Mouse (Mus musculus) kidney, adult 8-10 months (tissue): ENCODE data around the gene Gm17469.
"Not testable (repeated sequence)": the region's sequence is repeated elsewhere in the genome, so short reads cannot be mapped to it uniquely, and the experiment has no call there.

ENCODE experiments used
- DNase-seq, 2 experiments: peaks; one replicate each; pipeline ENCODE4 v3.0.0; 2022

The Gm17469 gene

DNA sequence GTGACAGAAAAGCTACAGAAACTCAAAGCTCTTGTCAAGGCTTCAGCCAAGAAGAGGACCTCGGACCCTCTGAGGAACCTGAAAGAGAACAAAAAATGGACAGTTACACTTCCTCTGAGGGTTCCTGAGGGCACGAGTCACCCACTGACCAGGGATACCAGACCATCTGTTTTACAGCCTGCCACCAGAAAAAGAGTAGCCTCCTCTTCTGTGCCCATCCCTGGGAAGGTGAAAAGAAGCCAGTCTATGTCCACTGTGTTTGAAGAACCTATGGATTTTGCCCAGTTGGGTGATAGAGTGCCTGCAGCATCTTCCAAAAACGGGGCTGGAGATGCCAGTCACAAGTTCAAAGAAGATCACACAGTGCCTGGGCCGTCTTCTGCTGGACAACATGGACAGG lies at the start of gene Gm17469:
Gene Gm17469, plus strand, starts transcription at position 301 of the 400 bp plus-strand sequence.
- DNase-seq = not testable (repeated sequence)
